In genomic region chr16:90176472-90176871, GRCm38 (mm10) we compare ENCODE assay signal across 9 mouse cellular contexts. TPM values are rescaled to one million over a fixed set of nuclear protein-coding genes. Genes with fewer than 3 reads are reported as not detected.
A peak's percentile ranks its signal among the peaks of the same experiment; 100 is the strongest.
DNase-seq lines count a peak whose midpoint lies in the region; ATAC-seq and TF ChIP-seq lines count a peak whose summit lies in the region.
"Had no signal": no experiment of that assay in that cellular context is flagged by ENCODE, and none has a peak within 500 bp of the region (broad histone marks: within the 10 kb centered on the region; RNA-seq: fewer than 3 reads in every experiment).

No protein-coding gene starts in this region.

- TF ChIP-seq EP300 in MEL (IDR thresholded peaks at IDR 0.05; ENCODE audit: low read depth in 1 of 2, low read length in 2 of 2): no peak

- ATAC-seq in midbrain, embryonic 11.5 days (ENCODE audit: low FRiP score): peak; percentile 66
- no peak for ATAC-seq in CD4-positive, CD25-positive, alpha-beta regulatory T cell, adult 4 months

- H3K9ac ChIP-seq in MEL (ENCODE audit: control insufficient read depth, low read depth, low read length, poor library complexity, severe bottlenecking): peak overlapping the region; percentile 47
- no peak overlapping the region for H3K9ac ChIP-seq in midbrain, embryonic 11.5 days (ENCODE audit: low read length)

- no peak overlapping the region for H3K4me2 ChIP-seq in midbrain, embryonic 11.5 days

- TF ChIP-seq CTCF in MEL (IDR thresholded peaks at IDR 0.05 in 2 of 3, conservative IDR thresholded peaks at IDR 0.05 in 1 of 3; ENCODE audit: control insufficient read depth in 1 of 3, insufficient read depth in 1 of 3, low read depth in 2 of 3, low read length in 3 of 3, poor library complexity in 1 of 3, severe bottlenecking in 1 of 3): no peak

- H3K4me3 ChIP-seq in MEL (ENCODE audit: control insufficient read depth in 1 of 2, insufficient read depth in 1 of 2, low read depth in 2 of 2, low read length in 2 of 2): no peak overlapping the region
- H3K4me3 ChIP-seq in midbrain, embryonic 11.5 days (ENCODE audit: low read depth, low read length): no peak overlapping the region

- no peak for TF ChIP-seq RAD21 in MEL (IDR thresholded peaks at IDR 0.05; ENCODE audit: low read depth, low read length)

- H3K27me3 ChIP-seq in MEL (ENCODE audit: control insufficient read depth in 1 of 2, insufficient read depth in 2 of 2, low read length in 2 of 2): no peaks in the 10 kb centered on the region
- no peaks in the 10 kb centered on the region for H3K27me3 ChIP-seq in midbrain, embryonic 11.5 days (ENCODE audit: control insufficient read depth, insufficient read depth, low read length)

- no peaks in the 10 kb centered on the region for H3K79me2 ChIP-seq in MEL (ENCODE audit: control insufficient read depth, insufficient read depth, low read length, poor library complexity)

- H3K9me3 ChIP-seq in MEL (replicated peaks; ENCODE audit: insufficient read depth, low read length): no peaks in the 10 kb centered on the region
- H3K9me3 ChIP-seq in midbrain, embryonic 11.5 days (ENCODE audit: control insufficient read depth, low read length): no peaks in the 10 kb centered on the region

- no peak for TF ChIP-seq POLR2A in MEL (IDR thresholded peaks at IDR 0.05; ENCODE audit: control insufficient read depth in 1 of 2, insufficient read depth in 1 of 2, low read depth in 1 of 2, low read length in 2 of 2, poor library complexity in 1 of 2)

- DNase-seq in heart, adult 11 months: peak; percentile 74
- no peak for DNase-seq in heart, postnatal 14 days
- DNase-seq in MEL (ENCODE audit: low read depth, low spot score) (no peak), adipocyte (ENCODE audit: low spot score) (no peak)
- peak; percentile 37 to 72 for DNase-seq in frontal cortex, postnatal 14 days (ENCODE audit: low spot score in 2 of 2)
- peak; percentile 88 for DNase-seq in midbrain, embryonic 11.5 days (ENCODE audit: low spot score, missing footprints)
- DNase-seq in kidney, postnatal 36 days: no peak
- DNase-seq: adrenal gland, adult 8-10 months had no signal

- peak overlapping the region; percentile 96 for H3K27ac ChIP-seq in MEL (ENCODE audit: control insufficient read depth, low read depth, low read length)
- H3K27ac ChIP-seq in midbrain, embryonic 11.5 days (ENCODE audit: low read depth, low read length): no peak overlapping the region

- 35% methylated on average over 10 of the region's 10 CpGs for WGBS in midbrain, embryonic 11.5 days

- intact Hi-C loops in heart, postnatal 14 days (cut with DNase I): no loop called here

- peaks cover 25 to 44% of the 10 kb centered on the region in 2 experiments for H3K4me1 ChIP-seq in MEL (ENCODE audit: control insufficient read depth in 1 of 2, insufficient read depth in 2 of 2, low read length in 2 of 2)
- peaks cover 4% of the 10 kb centered on the region for H3K4me1 ChIP-seq in midbrain, embryonic 11.5 days (ENCODE audit: control insufficient read depth, insufficient read depth, low read length)

- peaks cover 0 to 40% of the 10 kb centered on the region in 2 experiments; a peak in 2 of 4 replicates for H3K36me3 ChIP-seq in MEL (ENCODE audit: control insufficient read depth in 1 of 2, insufficient read depth in 2 of 2, low read length in 2 of 2)
- H3K36me3 ChIP-seq in midbrain, embryonic 11.5 days (ENCODE audit: control insufficient read depth, insufficient read depth, low read length): no peaks in the 10 kb centered on the region

TF ChIP-seq in MEL, 35 proteins besides CTCF, POLR2A, EP300 and RAD21:
- TF ChIP-seq MAX (IDR thresholded peaks at IDR 0.05; ENCODE audit: low read length): 0 out of 2 replicates have a peak, but pooled peaks have one; percentile 13
- no peak for TF ChIP-seq MAFK (IDR thresholded peaks at IDR 0.05; ENCODE audit: borderline replicate concordance, low read depth, low read length)
TF ChIP-seq in MEL: peak in this region for 1.

RNA-seq across cellular contexts. Expression of gene Tiam1, which starts 32.9 kb away (rescaled TPM):
- total RNA-seq in heart, postnatal 14 days (2021): 1 to 10 TPM; 6.1 to 7.6 TPM
- 15.0 and 16.7 TPM in 2 replicates for total RNA-seq in MEL (2012; rRNA removed)
- 10 to 100 TPM; 19.9 to 23.9 TPM for polyA plus RNA-seq in MEL (2012; ENCODE audit: insufficient read depth in 1 of 2, insufficient read length in 2 of 2, low read depth in 1 of 2, low replicate concordance in 2 of 2, missing spikeins in 1 of 2)
- polyA plus RNA-seq in midbrain, embryonic 11.5 days (2014; fragmentation: Nextera tagmentation; extraction: Ambion mirVana): 14.2 and 16.9 TPM in 2 replicates
- 10 to 100 TPM; 53.3 to 54.6 TPM for polyA plus RNA-seq in CD4-positive, CD25-positive, alpha-beta regulatory T cell, adult 4 months (2017; shearing (Covaris generic))

RNA-seq across cellular contexts. Expression of gene Sod1, which starts 44.1 kb away (rescaled TPM):
- 100 to 1,000 TPM; 463 to 497 TPM for total RNA-seq in heart, postnatal 14 days (2021)
- total RNA-seq in MEL (2012; rRNA removed): 380 and 494 TPM in 2 replicates
- polyA plus RNA-seq in MEL (2012; ENCODE audit: insufficient read depth in 1 of 2, insufficient read length in 2 of 2, low read depth in 1 of 2, low replicate concordance in 2 of 2, missing spikeins in 1 of 2): 1,000 to 10,000 TPM in 1 of 2 experiments, 100 to 1,000 TPM in 1; 474 to 1,094 TPM
- polyA plus RNA-seq in midbrain, embryonic 11.5 days (2014; fragmentation: Nextera tagmentation; extraction: Ambion mirVana): 1,019 and 1,097 TPM in 2 replicates
- polyA plus RNA-seq in CD4-positive, CD25-positive, alpha-beta regulatory T cell, adult 4 months (2017; shearing (Covaris generic)): 1,000 to 10,000 TPM; 1,036 to 1,092 TPM

Comparison
In these comparisons a context has a peak if more than half of its experiments do, and no peak if none do; other contexts are left out.
1. DNase-seq: peak in heart, adult 11 months (single experiment), frontal cortex, postnatal 14 days (2 of 2) and midbrain, embryonic 11.5 days (single experiment); none in heart, postnatal 14 days (0 of 2), MEL (single experiment), adipocyte (single experiment) and kidney, postnatal 36 days (0 of 2).